Mouse (Mus musculus) neural tube, embryonic 13.5 days (tissue): Measurements from ENCODE around the gene Gin1. TPM values are rescaled to one million over a fixed set of nuclear protein-coding genes. Genes with fewer than 3 reads are reported as not detected.

Experiments used
- ATAC-seq: fragments of 200-750 bp; cut with Nextera tagmentation; 2 replicates; pipeline ENCODE4 v1.8.0; 2017; ENCODE audit warnings: low read depth, mild to moderate bottlenecking, moderate TSS enrichment, moderate library complexity
- H3K27ac ChIP-seq: fragments of 300-500 bp; sonication (generic); replicated peaks from 2 replicates; pipeline ENCODE4 v1.5.1; 2015; ENCODE audit warnings: moderate library complexity, mild to moderate bottlenecking, inconsistent platforms
- H3K27me3 ChIP-seq: fragments of 300-500 bp; sonication (generic); 2 replicates; pipeline ENCODE4 v1.6.1; 2015; ENCODE audit warnings: mild to moderate bottlenecking, inconsistent platforms
- H3K36me3 ChIP-seq: fragments of 300-500 bp; sonication (generic); 2 replicates; pipeline ENCODE4 v1.6.1; 2015; ENCODE audit warnings: mild to moderate bottlenecking, inconsistent platforms
- H3K4me1 ChIP-seq: fragments of 300-500 bp; sonication (generic); replicated peaks from 2 replicates; pipeline ENCODE4 v1.6.1; 2015; ENCODE audit warnings: inconsistent platforms
- H3K4me2 ChIP-seq: fragments of 300-500 bp; sonication (generic); 2 replicates; pipeline ENCODE4 v1.6.1; 2015; ENCODE audit warnings: inconsistent platforms, mild to moderate bottlenecking, moderate library complexity
- H3K4me3 ChIP-seq: fragments of 300-500 bp; sonication (generic); 2 replicates; pipeline ENCODE4 v1.5.1; 2015; ENCODE audit warnings: mild to moderate bottlenecking, inconsistent platforms
- H3K9ac ChIP-seq: fragments of 300-500 bp; sonication (generic); 2 replicates; pipeline ENCODE4 v1.6.1; 2015; ENCODE audit warnings: moderate library complexity, mild to moderate bottlenecking, inconsistent platforms
- H3K9me3 ChIP-seq: fragments of 300-500 bp; sonication (generic); 2 replicates; pipeline ENCODE4 v1.6.1; 2016; ENCODE audit warnings: inconsistent platforms
- WGBS: fragments of 180-500 bp; shearing (Covaris S2); methylation state at CpG from one replicate; pipeline ENCODE4 v1.1.7; 2015; 5-methylcytosine and 5-hydroxymethylcytosine counted together
- polyA plus RNA-seq: library from polyadenylated mRNA; unstranded; fragments of >200 nt; fragmentation: Nextera tagmentation; extraction: Ambion mirVana; gene quantifications from 2 replicates; pipeline ENCODE4 v1.2.1, GENCODE M21; 2015

Gin1 gene
- polyA plus RNA-seq, 1 experiment from 2014 or later, result 18.5 TPM

DNA sequence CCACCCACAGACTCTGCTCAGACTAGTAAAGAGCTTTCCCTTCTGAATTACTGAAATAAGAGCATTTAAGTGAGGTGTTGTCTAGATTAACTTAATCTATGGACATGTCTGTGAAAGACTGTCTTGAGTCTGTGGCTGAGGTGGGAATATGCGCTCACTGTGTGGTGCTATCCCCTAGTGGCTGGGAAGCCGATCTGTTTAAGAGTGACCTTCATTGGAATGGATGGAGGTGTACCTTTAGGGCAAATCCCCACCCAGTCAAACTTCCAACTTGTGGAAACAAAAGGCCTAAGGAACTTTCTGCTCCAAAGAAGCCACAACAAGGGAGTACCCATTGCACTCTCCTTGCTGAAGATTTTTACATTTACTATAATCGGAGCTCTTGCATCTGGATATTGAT lies 24.1 kb downstream of the Gin1 start:
- no peaks in the 10 kb centered on the region for H3K36me3 ChIP-seq
- H3K4me1 ChIP-seq, result no peaks in the 10 kb centered on the region
- WGBS, result 86% methylated on average over 3 of the region's 3 CpGs
- no peak overlapping the region for H3K4me2 ChIP-seq
- no peak overlapping the region for H3K9ac ChIP-seq
- no peak overlapping the region for H3K4me3 ChIP-seq
- no peak for ATAC-seq
- H3K27ac ChIP-seq, result no peak overlapping the region
- no peaks in the 10 kb centered on the region for H3K9me3 ChIP-seq
- no peaks in the 10 kb centered on the region for H3K27me3 ChIP-seq

DNA sequence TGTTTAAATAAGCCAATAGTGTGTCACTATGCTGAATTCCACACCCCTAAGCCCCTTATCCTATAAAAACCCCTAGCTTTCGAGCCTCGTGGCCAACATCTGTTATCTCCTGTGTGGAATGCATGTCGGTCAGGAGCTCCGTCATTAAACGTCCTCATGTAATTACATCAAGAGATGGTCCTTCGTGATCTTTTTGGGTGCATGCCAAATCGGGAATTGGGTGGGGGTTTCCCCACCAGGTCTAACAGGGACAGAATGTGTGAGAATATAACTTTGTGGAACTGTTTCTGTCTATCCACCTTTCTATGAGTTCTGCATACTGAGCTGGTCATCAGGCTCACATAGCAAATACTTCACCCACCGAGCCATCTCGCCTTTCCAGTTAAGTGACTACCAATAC lies 26.0 kb downstream of the Gin1 start:
- no peaks in the 10 kb centered on the region for H3K9me3 ChIP-seq
- no peak overlapping the region for H3K9ac ChIP-seq
- WGBS, result 89% methylated on average over 9 of the region's 9 CpGs
- no peak overlapping the region for H3K27ac ChIP-seq
- no peak overlapping the region for H3K4me2 ChIP-seq
- H3K4me3 ChIP-seq, result no peak overlapping the region
- ATAC-seq, result no peak
- H3K27me3 ChIP-seq, result no peaks in the 10 kb centered on the region
- no peaks in the 10 kb centered on the region for H3K4me1 ChIP-seq
- H3K36me3 ChIP-seq, result no peaks in the 10 kb centered on the region

GRCm38 (mm10) chr1:97802207-97802902 lies 32.4 kb downstream of the Gin1 start:
- Histone ChIP-seq H3K9me3 (no peaks in the 10 kb centered on the region), H3K27ac (no peak overlapping the region), H3K27me3 (no peaks in the 10 kb centered on the region), H3K4me1 (no peaks in the 10 kb centered on the region), H3K9ac (no peak overlapping the region), H3K4me3 (no peak overlapping the region), H3K4me2 (no peak overlapping the region), H3K36me3 (no peaks in the 10 kb centered on the region)
- WGBS, result 52% methylated on average over 4 of the region's 4 CpGs
- no peak for ATAC-seq

- Histone ChIP-seq H3K4me2 (no peak overlapping the region), H3K27ac (no peak overlapping the region), H3K27me3 (no peaks in the 10 kb centered on the region), H3K9ac (no peak overlapping the region), H3K36me3 (no peaks in the 10 kb centered on the region), H3K9me3 (no peaks in the 10 kb centered on the region), H3K4me3 (no peak overlapping the region), H3K4me1 (no peaks in the 10 kb centered on the region)
- no peak for ATAC-seq
These were observed 34.5 kb downstream of the Gin1 start for GRCm38 (mm10) chr1:97804520-97804919.

DNA sequence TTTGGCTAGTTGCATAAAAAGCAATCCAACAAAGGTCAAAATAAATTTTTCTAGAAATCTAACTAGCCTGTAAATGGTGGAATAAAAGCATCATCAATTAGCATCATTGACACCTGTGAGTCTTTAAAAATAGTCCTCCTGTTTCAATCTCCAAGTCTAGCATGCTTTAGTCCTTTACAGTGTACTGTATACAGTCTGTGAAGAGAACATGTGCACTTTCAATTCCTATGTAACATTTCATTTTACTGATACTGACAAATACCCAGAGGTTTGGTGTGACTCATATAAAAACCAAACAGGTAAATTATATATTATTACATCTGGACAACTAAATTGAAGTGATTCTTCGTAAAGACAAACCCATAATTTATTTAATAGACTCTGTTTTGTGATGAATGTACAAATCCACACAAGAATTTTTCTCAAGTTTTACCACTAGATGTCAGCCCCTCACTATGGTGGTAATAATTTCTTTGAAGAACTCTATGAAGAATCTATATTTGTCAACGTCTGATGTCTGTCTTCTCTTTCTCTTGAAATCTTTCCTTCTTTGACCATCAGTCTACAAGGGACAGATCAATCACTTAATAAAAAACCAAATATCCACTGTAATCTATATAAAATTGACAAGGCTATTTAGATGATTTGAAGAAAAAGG lies 39.4 kb downstream of the Gin1 start:
- Histone ChIP-seq H3K27me3 (no peaks in the 10 kb centered on the region), H3K36me3 (no peaks in the 10 kb centered on the region), H3K4me3 (no peak overlapping the region), H3K4me2 (no peak overlapping the region), H3K9ac (no peak overlapping the region), H3K9me3 (no peaks in the 10 kb centered on the region), H3K27ac (no peak overlapping the region), H3K4me1 (no peaks in the 10 kb centered on the region)
- ATAC-seq, result no peak
- WGBS, result 43% methylated on average over 2 of the region's 2 CpGs

DNA sequence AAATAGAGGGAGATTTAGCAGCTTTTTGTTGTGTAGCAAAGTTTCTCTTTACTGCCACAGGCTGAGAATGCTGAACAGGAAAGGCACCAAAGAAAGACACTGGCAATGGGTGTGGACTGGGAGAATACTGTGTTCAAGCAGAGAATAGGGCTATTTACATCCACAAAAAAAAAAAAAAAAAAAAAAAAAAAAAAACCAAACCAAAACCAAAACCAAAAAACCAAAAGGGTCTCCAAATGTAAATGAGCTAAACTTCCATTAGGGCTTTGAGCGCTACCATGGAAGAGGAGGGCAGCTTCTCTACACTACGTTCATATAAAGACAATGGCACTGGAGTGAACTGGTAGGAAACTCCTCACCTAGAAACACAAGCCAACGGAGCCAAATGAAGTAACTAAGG lies 51.3 kb downstream of the Gin1 start:
- no peak overlapping the region for H3K4me3 ChIP-seq
- WGBS, result 85% methylated on average over 3 of the region's 3 CpGs
- H3K4me2 ChIP-seq, result no peak overlapping the region
- H3K4me1 ChIP-seq, result no peaks in the 10 kb centered on the region
- H3K9me3 ChIP-seq, result no peaks in the 10 kb centered on the region
- no peak overlapping the region for H3K27ac ChIP-seq
- no peak overlapping the region for H3K9ac ChIP-seq
- no peak for ATAC-seq
- peaks cover 20% of the 10 kb centered on the region for H3K36me3 ChIP-seq
- no peaks in the 10 kb centered on the region for H3K27me3 ChIP-seq

- Histone ChIP-seq H3K4me1 (no peaks in the 10 kb centered on the region), H3K4me3 (no peak overlapping the region), H3K27ac (no peak overlapping the region), H3K9me3 (no peaks in the 10 kb centered on the region), H3K9ac (no peak overlapping the region), H3K36me3 (peaks cover 21% of the 10 kb centered on the region), H3K27me3 (no peaks in the 10 kb centered on the region), H3K4me2 (no peak overlapping the region)
- WGBS, result 86% methylated on average over 5 of the region's 5 CpGs
- no peak for ATAC-seq
These were observed 52.2 kb downstream of the Gin1 start for GRCm38 (mm10) chr1:97822203-97822602.

GRCm38 (mm10) chr1:97822904-97823303 lies 52.9 kb downstream of the Gin1 start:
- ATAC-seq, result no peak
- Histone ChIP-seq H3K4me3 (no peak overlapping the region), H3K4me1 (no peaks in the 10 kb centered on the region), H3K27me3 (no peaks in the 10 kb centered on the region), H3K4me2 (no peak overlapping the region), H3K36me3 (peaks cover 21% of the 10 kb centered on the region), H3K9ac (no peak overlapping the region), H3K9me3 (no peaks in the 10 kb centered on the region), H3K27ac (no peak overlapping the region)
- 95% methylated on average over 7 of the region's 7 CpGs for WGBS

DNA sequence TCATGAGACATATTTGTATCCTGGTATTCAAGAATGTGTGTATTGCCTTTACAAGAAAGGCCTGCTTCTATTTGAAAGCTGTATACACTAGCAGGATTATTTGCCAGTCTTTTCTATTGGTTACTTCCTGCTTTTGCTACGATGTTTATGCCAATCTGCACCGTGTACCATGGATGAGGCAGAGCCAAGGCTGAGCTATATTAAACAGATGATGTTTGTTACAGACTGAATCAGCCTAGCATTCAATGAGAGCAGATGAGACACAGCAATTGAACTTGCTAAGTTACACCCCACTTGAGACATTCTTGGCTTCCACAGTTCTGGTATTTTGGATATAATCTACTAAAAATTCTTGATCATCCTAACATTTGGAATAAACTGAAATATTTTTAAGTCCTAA lies 57.6 kb downstream of the Gin1 start:
- Histone ChIP-seq H3K4me3 (no peak overlapping the region), H3K27ac (no peak overlapping the region), H3K9ac (no peak overlapping the region), H3K9me3 (no peaks in the 10 kb centered on the region), H3K36me3 (peaks cover 31% of the 10 kb centered on the region), H3K4me1 (no peaks in the 10 kb centered on the region), H3K4me2 (no peak overlapping the region), H3K27me3 (no peaks in the 10 kb centered on the region)
- ATAC-seq, result no peak
- WGBS, result 84% methylated on average over 2 of the region's 2 CpGs

GRCm38 (mm10) chr1:97828087-97828486 lies 58.1 kb downstream of the Gin1 start:
- H3K4me1 ChIP-seq, result 0 out of 2 replicates have a peak, but pooled peaks cover under 1% of the 10 kb centered on the region
- 94% methylated on average over 5 of the region's 5 CpGs for WGBS
- no peak overlapping the region for H3K27ac ChIP-seq
- H3K27me3 ChIP-seq, result no peaks in the 10 kb centered on the region
- H3K4me3 ChIP-seq, result no peak overlapping the region
- ATAC-seq, result no peak
- H3K9me3 ChIP-seq, result no peaks in the 10 kb centered on the region
- H3K9ac ChIP-seq, result no peak overlapping the region
- H3K4me2 ChIP-seq, result no peak overlapping the region
- H3K36me3 ChIP-seq, result peaks cover 31% of the 10 kb centered on the region

GRCm38 (mm10) chr1:97833466-97834353 lies 63.7 kb downstream of the Gin1 start:
- H3K4me2 ChIP-seq, result no peak overlapping the region
- no peak overlapping the region for H3K4me3 ChIP-seq
- H3K9me3 ChIP-seq, result no peaks in the 10 kb centered on the region
- peaks cover 7% of the 10 kb centered on the region; the same call in 1 of the 2 replicates for H3K4me1 ChIP-seq
- WGBS, result 65% methylated on average over 5 of the region's 5 CpGs
- 0 out of 2 replicates have a peak, but pooled peaks have one; percentile 56 for ATAC-seq
- no peak overlapping the region for H3K9ac ChIP-seq
- H3K27me3 ChIP-seq, result no peaks in the 10 kb centered on the region
- 0 out of 2 replicates have a peak overlapping the region, but pooled peaks have one; percentile 15 for H3K27ac ChIP-seq
- H3K36me3 ChIP-seq, result peaks cover 14% of the 10 kb centered on the region

GRCm38 (mm10) chr1:97834354-97834822 lies 64.4 kb downstream of the Gin1 start:
- no peaks in the 10 kb centered on the region for H3K27me3 ChIP-seq
- H3K4me3 ChIP-seq, result no peak overlapping the region
- no peak for ATAC-seq
- H3K36me3 ChIP-seq, result peaks cover 14% of the 10 kb centered on the region
- H3K4me2 ChIP-seq, result no peak overlapping the region
- no peaks in the 10 kb centered on the region for H3K9me3 ChIP-seq
- H3K4me1 ChIP-seq, result peaks cover 7% of the 10 kb centered on the region; the same call in 1 of the 2 replicates
- WGBS, result 84% methylated on average over 5 of the region's 5 CpGs
- no peak overlapping the region for H3K27ac ChIP-seq
- no peak overlapping the region for H3K9ac ChIP-seq
